Mouse (Mus musculus): ENCODE measurements around the gene Omd.

Gene Omd

DNA sequence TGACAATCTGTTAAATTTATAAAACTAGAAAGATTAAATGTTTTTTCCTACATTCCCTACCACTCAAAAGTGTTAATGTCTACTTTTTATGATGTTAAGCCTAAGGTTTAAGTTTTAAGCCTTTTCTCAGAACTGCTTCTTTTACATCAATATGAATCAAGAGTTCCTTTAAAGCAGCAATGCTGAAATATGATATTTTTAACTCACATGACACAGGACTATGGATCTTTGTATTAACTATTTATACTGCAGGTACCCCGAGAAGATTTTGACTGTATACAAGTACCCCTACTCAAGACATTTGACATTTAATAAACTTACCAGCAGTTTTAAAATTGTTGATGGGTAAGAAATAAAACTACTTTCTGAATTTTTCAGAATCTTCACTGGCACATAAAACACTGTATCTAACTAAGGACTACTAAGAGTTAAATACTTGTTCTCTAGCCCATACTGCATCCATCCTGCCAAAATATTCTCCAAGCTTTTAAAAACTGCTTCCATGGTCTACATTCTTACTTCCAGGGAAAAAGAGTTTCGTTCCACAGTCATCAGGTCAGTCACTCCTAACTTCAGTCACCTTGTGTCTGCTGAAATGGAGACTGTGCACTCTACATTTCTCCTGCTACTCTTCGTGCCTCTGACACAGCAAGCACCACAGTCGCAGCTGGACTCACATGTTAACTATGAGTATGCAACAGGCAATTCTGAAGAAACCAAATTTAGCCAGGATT lies 26.5 kb downstream of the Omd start:
- DNase-seq (ENCODE audit: low spot score in 2 of 2) = peak in 1 of 2 experiments; percentile 33

DNA sequence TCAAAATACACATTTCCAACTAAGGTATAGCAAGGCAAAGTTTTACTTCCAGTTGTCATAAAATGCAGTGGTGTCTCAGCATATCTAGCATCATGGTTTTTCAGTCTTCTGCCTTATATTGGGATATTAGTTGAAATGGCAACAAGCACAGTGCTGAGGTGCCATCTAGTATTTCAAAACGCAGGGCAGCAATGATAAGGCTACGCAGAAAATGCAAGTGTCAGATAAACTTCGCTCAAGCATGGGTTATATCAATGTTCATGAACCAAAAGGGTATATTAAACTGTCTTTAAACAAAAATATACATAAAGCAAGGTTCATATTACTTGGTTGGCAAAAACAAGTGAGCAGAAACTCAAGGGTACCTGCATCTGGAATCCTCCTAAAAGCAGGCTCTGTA lies 34.8 kb downstream of the Omd start:
- DNase-seq (ENCODE audit: low spot score in 2 of 2) = no peak

DNA sequence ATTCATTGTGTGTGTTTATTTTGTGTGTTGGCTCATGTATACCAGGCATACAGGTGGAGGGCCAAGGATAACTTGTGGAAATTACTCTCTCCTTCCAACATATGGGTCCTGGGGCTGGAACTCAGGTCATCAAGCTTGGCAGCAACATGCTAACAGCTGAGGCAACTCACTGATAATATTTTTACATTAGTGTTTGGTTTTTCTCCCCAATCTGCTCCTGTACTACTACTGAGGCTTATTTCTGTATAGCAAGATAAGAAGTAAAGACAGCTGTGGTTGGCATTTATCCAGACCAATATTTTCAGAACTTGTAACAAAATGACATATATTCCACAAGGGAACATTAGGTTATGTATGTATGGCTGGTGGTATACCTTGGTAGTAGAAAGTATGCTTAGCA lies 36.1 kb downstream of the Omd start:
- no peak for DNase-seq (ENCODE audit: low spot score in 2 of 2)

DNA sequence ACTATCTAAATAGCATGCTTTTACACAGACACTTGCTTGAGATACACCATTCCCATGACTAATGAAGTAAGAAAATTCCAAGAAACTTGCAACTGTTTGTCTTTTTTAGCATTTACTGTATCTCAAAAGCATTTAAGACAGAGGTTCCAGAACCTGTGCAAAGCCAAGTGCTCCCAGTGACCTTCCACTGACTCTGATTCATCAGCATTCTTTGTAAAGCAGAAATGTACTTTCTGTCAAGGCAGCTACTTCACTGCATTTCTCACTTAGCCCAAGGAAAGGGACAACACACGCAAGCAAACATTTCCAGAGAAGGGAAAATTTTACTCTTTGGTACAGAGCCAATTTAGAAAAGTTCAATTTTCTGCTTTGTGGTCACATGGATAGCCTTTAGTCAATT lies 41.0 kb downstream of the Omd start:
- no peak for DNase-seq (ENCODE audit: low spot score in 2 of 2)

DNA sequence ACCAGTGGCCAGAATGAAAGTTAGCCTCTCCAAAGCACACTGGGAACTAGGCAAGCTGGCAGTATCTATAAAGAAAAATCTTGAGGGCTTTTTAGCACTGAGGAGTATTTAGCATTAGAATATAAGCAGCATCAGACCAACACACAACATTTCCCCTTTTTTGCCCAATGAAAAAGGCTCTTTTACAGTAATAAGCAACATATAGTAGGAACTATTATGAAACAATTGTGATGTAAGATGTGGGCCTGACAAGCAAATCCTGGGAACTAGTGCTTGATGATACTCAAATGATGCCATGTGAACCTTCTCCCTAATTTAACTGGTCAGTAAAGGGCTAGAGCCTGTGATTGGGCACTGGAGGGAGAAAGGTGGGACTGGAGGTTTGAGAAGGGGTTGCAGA lies 45.9 kb downstream of the Omd start:
- no peak for DNase-seq (ENCODE audit: low spot score in 2 of 2)

DNA sequence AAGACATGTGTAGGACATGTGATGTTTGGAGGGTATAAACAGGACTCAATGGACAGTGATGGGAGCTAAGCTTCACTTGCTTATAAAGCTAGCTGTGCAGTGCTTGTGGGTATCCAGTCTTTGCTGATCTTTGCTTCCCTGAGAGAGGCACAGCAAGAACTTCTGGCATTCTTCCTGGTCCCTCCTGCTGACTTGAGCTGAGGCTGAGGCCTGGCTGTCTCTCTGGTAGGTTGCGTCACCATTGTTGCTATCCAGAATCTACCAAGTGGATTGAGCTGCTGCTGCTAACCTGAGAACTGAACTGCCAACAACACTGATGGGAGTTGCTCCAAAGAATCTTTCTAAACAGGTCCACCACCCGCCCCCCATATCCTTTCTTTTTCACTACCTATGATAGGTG lies 46.8 kb downstream of the Omd start:
- peak; percentile 35 to 62 for DNase-seq (ENCODE audit: low spot score in 2 of 2)

DNA sequence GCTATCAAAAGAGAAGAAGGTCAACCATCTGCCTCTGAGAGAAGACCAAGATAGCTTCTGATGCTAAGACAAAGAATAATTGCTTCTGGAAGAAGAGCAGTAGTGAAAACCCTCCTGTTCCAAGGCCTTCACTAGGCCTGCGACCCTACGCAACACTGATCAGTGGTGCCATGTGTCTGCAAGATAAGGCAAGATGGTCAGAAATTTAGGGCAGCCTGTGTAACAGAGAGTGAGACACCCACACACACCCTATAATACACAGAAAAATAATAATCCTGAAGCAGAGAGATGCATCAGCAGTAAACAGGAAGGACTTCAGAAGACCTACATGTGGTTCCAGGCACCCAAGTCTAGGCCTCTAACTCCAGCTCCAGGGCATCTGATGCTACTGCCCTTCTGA lies 57.7 kb downstream of the Omd start:
- DNase-seq (ENCODE audit: low spot score in 2 of 2) = no peak
